Mouse (Mus musculus): ENCODE data around the gene Enox1. TPM values are rescaled to one million over a fixed set of nuclear protein-coding genes. Genes with fewer than 3 reads are reported as not detected.

The Enox1 gene
- total RNA-seq, 2 experiments from 2014 or later, result 0.48 to 1.1 TPM

GRCm38 (mm10) chr14:77563922-77564321 lies 407.4 kb downstream of the Enox1 start:
- no peak for DNase-seq
- Histone ChIP-seq H3K4me3 (no peak overlapping the region), H3K27ac (no peak overlapping the region)
- intact Hi-C loops (cut with DNase I), result no loop called here
- no peak for TF ChIP-seq CTCF (IDR thresholded peaks at IDR 0.05)

DNA sequence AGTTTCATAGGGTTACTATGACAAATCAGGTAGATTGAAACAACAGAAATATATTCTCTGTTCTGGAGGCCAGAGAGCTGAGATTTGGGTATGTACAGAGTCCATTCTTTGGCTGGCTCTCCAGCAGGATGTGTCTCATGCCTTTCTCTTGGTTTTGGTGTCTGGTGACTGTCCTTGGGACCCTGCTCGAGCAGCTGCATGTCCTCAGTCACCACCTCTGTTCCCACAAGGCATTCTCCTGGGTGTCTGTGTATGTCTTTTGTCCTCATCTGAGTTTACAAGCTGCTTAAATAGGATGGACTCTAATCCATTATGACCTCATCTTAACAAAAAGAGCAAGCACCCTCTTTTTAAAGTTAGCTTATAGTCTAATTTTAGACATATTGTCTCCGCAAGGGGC lies 410.6 kb downstream of the Enox1 start:
- H3K27ac ChIP-seq, result no peak overlapping the region
- intact Hi-C loops (cut with DNase I), result no loop called here
- no peak for DNase-seq
- no peak overlapping the region for H3K4me3 ChIP-seq
- TF ChIP-seq CTCF (IDR thresholded peaks at IDR 0.05), result no peak

- Histone ChIP-seq H3K4me3 (no peak overlapping the region), H3K27ac (no peak overlapping the region)
- TF ChIP-seq CTCF (IDR thresholded peaks at IDR 0.05), result no peak
- DNase-seq, result no peak
- intact Hi-C loops (cut with DNase I), result no loop called here
These were observed 417.9 kb downstream of the Enox1 start for GRCm38 (mm10) chr14:77574436-77574835.

- Histone ChIP-seq H3K27ac (no peak overlapping the region), H3K4me3 (no peak overlapping the region)
- DNase-seq, result no peak
- intact Hi-C loops (cut with DNase I), result no loop called here
- TF ChIP-seq CTCF (IDR thresholded peaks at IDR 0.05), result no peak
These were observed 419.8 kb downstream of the Enox1 start for GRCm38 (mm10) chr14:77576411-77576810.

GRCm38 (mm10) chr14:77577481-77578251 lies 421.1 kb downstream of the Enox1 start:
- no peak overlapping the region for H3K27ac ChIP-seq
- no peak for TF ChIP-seq CTCF (IDR thresholded peaks at IDR 0.05)
- DNase-seq, result no peak
- intact Hi-C loops (cut with DNase I), result no loop called here
- no peak overlapping the region for H3K4me3 ChIP-seq

DNA sequence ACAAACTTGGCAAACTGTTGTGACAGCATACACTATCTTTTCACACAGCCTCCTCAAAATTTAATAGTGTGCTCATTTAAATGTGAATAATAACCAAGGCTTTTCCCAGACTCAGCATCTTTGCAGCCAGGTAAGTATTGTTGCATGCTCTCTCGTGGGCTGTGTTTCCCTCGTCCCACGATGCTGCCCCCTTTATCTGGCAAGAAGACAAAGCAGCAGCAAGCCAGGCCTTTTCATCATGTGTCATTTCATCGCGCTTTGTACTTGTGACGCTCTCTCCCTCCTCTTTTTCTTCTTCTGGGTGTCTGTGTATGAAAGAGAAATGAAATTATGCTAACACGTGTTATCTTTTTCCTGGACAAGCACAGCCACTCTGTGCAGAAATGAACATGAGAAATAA lies 421.8 kb downstream of the Enox1 start:
- intact Hi-C loops (cut with DNase I), result no loop called here
- Histone ChIP-seq H3K4me3 (no peak overlapping the region), H3K27ac (no peak overlapping the region)
- DNase-seq, result no peak
- no peak for TF ChIP-seq CTCF (IDR thresholded peaks at IDR 0.05)

GRCm38 (mm10) chr14:77580106-77580936 lies 423.8 kb downstream of the Enox1 start:
- H3K27ac ChIP-seq, result peak overlapping the region; percentile 2; the same call in 1 of the 2 replicates
- no peak for TF ChIP-seq CTCF (IDR thresholded peaks at IDR 0.05)
- intact Hi-C loops (cut with DNase I), result no loop called here
- peak overlapping the region; percentile 15; the same call in 1 of the 2 replicates for H3K4me3 ChIP-seq
- DNase-seq, result no peak

- intact Hi-C loops (cut with DNase I), result no loop called here
- peak overlapping the region; percentile 15; the same call in 1 of the 2 replicates for H3K4me3 ChIP-seq
- TF ChIP-seq CTCF (IDR thresholded peaks at IDR 0.05), result no peak
- H3K27ac ChIP-seq, result peak overlapping the region; percentile 2; the same call in 1 of the 2 replicates
- no peak for DNase-seq
These were observed 424.3 kb downstream of the Enox1 start for GRCm38 (mm10) chr14:77580937-77581270.

DNA sequence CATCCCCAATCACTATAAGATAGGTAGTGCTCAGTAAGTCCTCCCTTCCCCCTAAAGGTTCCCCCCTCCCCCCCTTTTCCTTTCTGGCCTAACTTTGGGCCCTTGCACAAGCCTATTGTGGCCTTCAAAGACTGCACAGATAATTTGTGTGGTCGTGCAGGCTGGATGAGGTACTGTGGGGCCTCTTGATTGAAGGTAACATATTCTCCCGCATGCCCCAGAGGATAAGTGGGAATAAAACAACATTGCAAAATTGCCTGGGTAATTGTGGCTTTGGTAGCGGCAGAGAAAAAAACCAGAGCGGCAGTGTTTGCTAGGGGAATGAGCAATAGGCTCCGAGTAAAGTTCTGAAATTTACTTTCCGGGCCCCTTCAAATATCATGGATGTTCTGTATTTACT lies 425.1 kb downstream of the Enox1 start:
- H3K27ac ChIP-seq, result no peak overlapping the region
- H3K4me3 ChIP-seq, result no peak overlapping the region
- intact Hi-C loops (cut with DNase I), result no loop called here
- DNase-seq, result no peak
- TF ChIP-seq CTCF (IDR thresholded peaks at IDR 0.05), result no peak

GRCm38 (mm10) chr14:77584426-77584825 lies 427.9 kb downstream of the Enox1 start:
- TF ChIP-seq CTCF (IDR thresholded peaks at IDR 0.05), result no peak
- Histone ChIP-seq H3K4me3 (no peak overlapping the region), H3K27ac (no peak overlapping the region)
- DNase-seq, result no peak
- intact Hi-C loops (cut with DNase I), result no loop called here

- intact Hi-C loops (cut with DNase I), result no loop called here
- DNase-seq, result peak; percentile 33
- Histone ChIP-seq H3K27ac (no peak overlapping the region), H3K4me3 (no peak overlapping the region)
- TF ChIP-seq CTCF (IDR thresholded peaks at IDR 0.05), result no peak
These were observed 428.7 kb downstream of the Enox1 start for GRCm38 (mm10) chr14:77585031-77585800.

DNA sequence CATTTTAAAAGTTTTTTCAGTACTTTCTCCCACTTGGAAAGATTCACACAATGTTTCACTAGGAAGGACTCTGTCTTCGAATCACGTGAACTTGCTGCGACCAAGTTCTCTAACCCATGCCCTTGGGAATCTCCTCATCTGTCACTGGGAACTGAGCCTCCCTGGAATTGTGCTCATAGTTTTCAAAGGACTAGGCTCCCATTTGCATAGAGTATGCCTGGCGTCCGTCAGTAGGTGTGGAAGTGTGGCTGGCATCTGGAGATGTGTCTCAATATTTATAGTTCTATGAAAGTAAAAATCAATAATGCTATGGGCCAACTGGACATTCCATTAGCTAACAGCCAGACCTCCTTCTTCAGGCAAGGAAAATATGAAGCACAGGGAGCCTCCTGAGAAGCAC lies 429.5 kb downstream of the Enox1 start:
- no peak for TF ChIP-seq CTCF (IDR thresholded peaks at IDR 0.05)
- Histone ChIP-seq H3K4me3 (no peak overlapping the region), H3K27ac (no peak overlapping the region)
- DNase-seq, result no peak
- intact Hi-C loops (cut with DNase I), result no loop called here

GRCm38 (mm10) chr14:77587182-77587581 lies 430.6 kb downstream of the Enox1 start:
- intact Hi-C loops (cut with DNase I), result no loop called here
- Histone ChIP-seq H3K27ac (no peak overlapping the region), H3K4me3 (no peak overlapping the region)
- no peak for TF ChIP-seq CTCF (IDR thresholded peaks at IDR 0.05)
- no peak for DNase-seq

Measured in gastrocnemius, adult 2 months (tissue).